Mouse (Mus musculus): ENCODE data around the gene Pomp.

GRCm38 (mm10) chr5:147898968-147899549 is 38.8 kb downstream of the Pomp start:
- TF ChIP-seq POLR2A (IDR thresholded peaks at IDR 0.05; ENCODE audit: low read depth, low read length) (no peak), CTCF (IDR thresholded peaks at IDR 0.05; ENCODE audit: extremely low read depth, insufficient read length, insufficient replicate concordance, low read depth, low read length) (no peak)

Data from small intestine, adult 2 months (tissue).